Mouse (Mus musculus) ES-Bruce4 (cell line): ENCODE results near the gene Anks1b. TPM values are rescaled to one million over a fixed set of nuclear protein-coding genes. Genes with fewer than 3 reads are reported as not detected.

Experiments used
- H3K27ac ChIP-seq: 2 replicates; pipeline ENCODE4 v1.5.1; 2012; ENCODE audit warnings: low read length, inconsistent platforms; ENCODE audit not compliant: insufficient read depth
- H3K27me3 ChIP-seq: 2 replicates; pipeline ENCODE4 v1.6.1; 2012; ENCODE audit warnings: mild to moderate bottlenecking, low read length, inconsistent platforms; ENCODE audit not compliant: control insufficient read depth, poor library complexity, insufficient read depth, severe bottlenecking
- H3K36me3 ChIP-seq: 2 replicates; pipeline ENCODE4 v1.6.1; 2012; ENCODE audit warnings: inconsistent platforms, mild to moderate bottlenecking, low read length, moderate library complexity; ENCODE audit not compliant: control insufficient read depth, poor library complexity, insufficient read depth, severe bottlenecking
- H3K4me1 ChIP-seq: one replicate; pipeline ENCODE4 v1.8.1; 2011; ENCODE audit warnings: low read length; ENCODE audit not compliant: control insufficient read depth, insufficient read depth
- H3K4me3 ChIP-seq: 2 replicates; pipeline ENCODE4 v1.5.1; 2011; ENCODE audit warnings: low read depth, mild to moderate bottlenecking, low read length
- H3K9ac ChIP-seq: 2 replicates; pipeline ENCODE4 v1.6.1; 2012; ENCODE audit warnings: low read depth, mild to moderate bottlenecking, inconsistent platforms; ENCODE audit not compliant: poor library complexity, severe bottlenecking
- H3K9me3 ChIP-seq: replicated peaks from 2 replicates; pipeline ENCODE4 v1.6.1; 2012; ENCODE audit warnings: mild to moderate bottlenecking, low read length, inconsistent platforms; ENCODE audit not compliant: control insufficient read depth, poor library complexity, insufficient read depth, severe bottlenecking
- CTCF ChIP-seq: IDR thresholded peaks from one replicate; pipeline ENCODE4 v1.8.1; 2011; ENCODE audit warnings: low read depth, low read length
- EP300 ChIP-seq: IDR thresholded peaks from 2 replicates; pipeline ENCODE4 v1.6.1; 2011; ENCODE audit warnings: low read depth, low read length; ENCODE audit not compliant: insufficient read depth
- POLR2A ChIP-seq: IDR thresholded peaks from one replicate; pipeline ENCODE4 v1.8.1; 2011; ENCODE audit warnings: low read length; ENCODE audit not compliant: insufficient read depth
- polyA plus RNA-seq: library from polyadenylated mRNA; stranded (reverse); fragments of >200 nt; gene quantifications from 2 replicates; pipeline ENCODE4 v1.2.4, GENCODE M21; 2011; ENCODE audit warnings: low read depth; ENCODE audit not compliant: missing spikeins, insufficient read depth, insufficient read length

Anks1b gene
- polyA plus RNA-seq, 1 experiment = 2.3 TPM

GRCm38 (mm10) chr10:90993869-90994268 is 1120.6 kb downstream of the Anks1b start:
- Histone ChIP-seq H3K4me3 (no peak overlapping the region), H3K9ac (no peak overlapping the region), H3K4me1 (no peaks in the 10 kb centered on the region), H3K27ac (no peak overlapping the region), H3K36me3 (peaks cover 13% of the 10 kb centered on the region), H3K9me3 (no peaks in the 10 kb centered on the region), H3K27me3 (no peaks in the 10 kb centered on the region)
- TF ChIP-seq POLR2A (no peak), CTCF (no peak), EP300 (no peak)

- no peak overlapping the region for H3K9ac ChIP-seq
- H3K27me3 ChIP-seq = no peaks in the 10 kb centered on the region
- no peak overlapping the region for H3K4me3 ChIP-seq
- H3K9me3 ChIP-seq = no peaks in the 10 kb centered on the region
- TF ChIP-seq EP300 (no peak), CTCF (no peak), POLR2A (no peak)
- peaks cover 14% of the 10 kb centered on the region for H3K36me3 ChIP-seq
- no peaks in the 10 kb centered on the region for H3K4me1 ChIP-seq
- H3K27ac ChIP-seq = no peak overlapping the region
Measured at GRCm38 (mm10) chr10:90999899-91000298, 1126.6 kb downstream of the Anks1b start.

- H3K4me3 ChIP-seq = no peak overlapping the region
- no peaks in the 10 kb centered on the region for H3K27me3 ChIP-seq
- TF ChIP-seq CTCF (no peak), POLR2A (no peak), EP300 (no peak)
- H3K36me3 ChIP-seq = peaks cover 2% of the 10 kb centered on the region
- no peaks in the 10 kb centered on the region for H3K9me3 ChIP-seq
- H3K4me1 ChIP-seq = no peaks in the 10 kb centered on the region
- H3K27ac ChIP-seq = no peak overlapping the region
- H3K9ac ChIP-seq = no peak overlapping the region
Measured at GRCm38 (mm10) chr10:91001421-91001820, 1128.1 kb downstream of the Anks1b start.

- no peak overlapping the region for H3K9ac ChIP-seq
- peaks cover 5% of the 10 kb centered on the region for H3K36me3 ChIP-seq
Measured at GRCm38 (mm10) chr10:91005858-91006538, 1132.7 kb downstream of the Anks1b start.

More at GRCm38 (mm10) chr10:91005858-91006538, 1132.7 kb downstream of the Anks1b start:
- H3K4me3 ChIP-seq = no peak overlapping the region
- H3K27me3 ChIP-seq = no peaks in the 10 kb centered on the region
- 0 out of 2 replicates have a peak, but pooled peaks cover 3% of the 10 kb centered on the region for H3K9me3 ChIP-seq
- TF ChIP-seq CTCF (no peak), POLR2A (no peak), EP300 (no peak)
- H3K4me1 ChIP-seq = no peaks in the 10 kb centered on the region
- no peak overlapping the region for H3K27ac ChIP-seq

Other genes starting within 250 kb of the Anks1b start
- 56.3 and 58.2 TPM in 2 replicates for gene Scyl2, start 187.2 kb upstream of the Anks1b start, polyA plus RNA-seq
- gene Actr6, start 141.2 kb upstream of the Anks1b start, polyA plus RNA-seq = 32.8 and 40.7 TPM in 2 replicates
- gene Uhrf1bp1l, start 128.5 kb upstream of the Anks1b start, polyA plus RNA-seq = 39.9 and 43.5 TPM in 2 replicates